Mouse (Mus musculus): ENCODE results near the gene Gal. TPM values are rescaled to one million over a fixed set of nuclear protein-coding genes. Genes with fewer than 3 reads are reported as not detected.

The Gal gene
- polyA plus RNA-seq, 1 experiment from 2014 or later: 0.62 TPM

DNA sequence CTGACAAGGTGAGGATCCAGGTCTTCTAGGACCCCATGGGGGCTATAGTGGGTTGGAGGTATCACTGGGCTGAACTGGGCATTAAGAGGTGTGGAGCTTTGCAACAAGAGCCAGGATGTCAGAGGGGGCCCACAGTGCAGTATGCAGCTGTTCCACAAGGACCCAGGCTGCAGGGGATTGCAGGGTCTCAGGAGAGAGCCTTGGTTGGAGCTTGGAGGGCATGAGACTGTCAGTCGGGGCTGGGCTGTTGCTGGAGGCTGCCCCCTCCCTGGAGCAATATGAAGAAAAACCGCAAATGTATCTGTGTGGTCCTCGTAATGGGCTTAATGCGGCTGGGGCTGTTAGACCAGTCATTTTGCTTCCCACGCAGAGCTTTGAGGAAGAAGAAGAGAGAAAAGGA is 26.3 kb upstream of the Gal start:
- no peak for ATAC-seq (ENCODE audit: low FRiP score, low TSS enrichment)
- 46% methylated on average over 5 of the region's 5 CpGs for WGBS
- Histone ChIP-seq H3K27ac (ENCODE audit: low read length) (no peak overlapping the region), H3K9me3 (ENCODE audit: low read length) (no peaks in the 10 kb centered on the region), H3K36me3 (ENCODE audit: insufficient read depth, low read length) (no peaks in the 10 kb centered on the region), H3K4me1 (ENCODE audit: insufficient read depth, low read length) (no peaks in the 10 kb centered on the region), H3K4me3 (ENCODE audit: low read length) (no peak overlapping the region), H3K9ac (replicated peaks; ENCODE audit: low read length) (no peak overlapping the region), H3K27me3 (ENCODE audit: insufficient read depth, low read length) (no peaks in the 10 kb centered on the region), H3K4me2 (replicated peaks; ENCODE audit: low read depth, low read length) (no peak overlapping the region)

DNA sequence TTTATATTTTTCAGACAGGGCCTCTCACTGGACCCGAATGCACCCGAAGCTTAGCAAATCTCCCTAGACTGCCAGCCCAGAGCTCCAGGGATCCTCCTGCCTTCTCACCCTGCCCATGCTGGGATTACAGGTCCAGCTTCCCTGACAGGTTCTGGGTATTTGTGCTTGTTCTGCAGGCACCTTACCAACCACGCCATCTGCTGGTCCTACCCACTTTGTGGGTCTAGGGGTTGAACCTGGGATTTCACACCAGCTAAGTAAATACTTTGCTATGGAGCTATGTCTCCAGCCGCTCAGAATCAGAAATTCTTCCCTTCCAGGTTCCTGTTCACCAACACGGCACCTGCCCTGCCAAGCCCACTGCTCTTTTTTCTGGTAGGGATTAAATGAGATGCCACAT is 23.6 kb upstream of the Gal start:
- H3K4me2 ChIP-seq (replicated peaks; ENCODE audit: low read depth, low read length): no peak overlapping the region
- H3K4me3 ChIP-seq (ENCODE audit: low read length): no peak overlapping the region
- no peak overlapping the region for H3K9ac ChIP-seq (replicated peaks; ENCODE audit: low read length)
- H3K4me1 ChIP-seq (ENCODE audit: insufficient read depth, low read length): no peaks in the 10 kb centered on the region
- ATAC-seq (ENCODE audit: low FRiP score, low TSS enrichment): no peak
- no peak overlapping the region for H3K27ac ChIP-seq (ENCODE audit: low read length)
- H3K9me3 ChIP-seq (ENCODE audit: low read length): no peaks in the 10 kb centered on the region
- H3K27me3 ChIP-seq (ENCODE audit: insufficient read depth, low read length): no peaks in the 10 kb centered on the region
- WGBS: 70% methylated on average over 5 of the region's 5 CpGs
- H3K36me3 ChIP-seq (ENCODE audit: insufficient read depth, low read length): no peaks in the 10 kb centered on the region

DNA sequence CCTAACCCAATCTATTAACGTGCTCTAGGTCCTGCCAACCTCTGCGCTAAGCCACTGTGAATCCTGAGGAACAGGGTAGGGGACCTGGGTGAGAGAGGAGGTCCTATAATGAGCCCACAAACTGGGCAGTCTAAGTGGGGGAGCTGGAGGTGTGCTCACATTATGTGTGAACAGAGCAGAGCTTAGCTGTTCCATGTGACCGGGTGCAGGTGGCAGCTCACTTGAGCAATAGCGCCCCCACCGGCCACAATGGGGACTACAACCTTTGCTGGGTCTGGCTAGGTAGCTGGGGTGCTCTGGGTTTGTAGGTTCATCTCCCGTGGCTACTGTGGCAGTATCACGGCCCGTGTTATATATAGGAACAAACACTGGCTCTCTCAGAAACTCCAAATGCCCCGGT is 22.5 kb upstream of the Gal start:
- H3K27me3 ChIP-seq (ENCODE audit: insufficient read depth, low read length): no peaks in the 10 kb centered on the region
- H3K9ac ChIP-seq (replicated peaks; ENCODE audit: low read length): no peak overlapping the region
- H3K9me3 ChIP-seq (ENCODE audit: low read length): no peaks in the 10 kb centered on the region
- H3K4me3 ChIP-seq (ENCODE audit: low read length): no peak overlapping the region
- no peak overlapping the region for H3K4me2 ChIP-seq (replicated peaks; ENCODE audit: low read depth, low read length)
- no peak for ATAC-seq (ENCODE audit: low FRiP score, low TSS enrichment)
- no peak overlapping the region for H3K27ac ChIP-seq (ENCODE audit: low read length)
- no peaks in the 10 kb centered on the region for H3K36me3 ChIP-seq (ENCODE audit: insufficient read depth, low read length)
- 63% methylated on average over 9 of the region's 9 CpGs for WGBS
- no peaks in the 10 kb centered on the region for H3K4me1 ChIP-seq (ENCODE audit: insufficient read depth, low read length)

DNA sequence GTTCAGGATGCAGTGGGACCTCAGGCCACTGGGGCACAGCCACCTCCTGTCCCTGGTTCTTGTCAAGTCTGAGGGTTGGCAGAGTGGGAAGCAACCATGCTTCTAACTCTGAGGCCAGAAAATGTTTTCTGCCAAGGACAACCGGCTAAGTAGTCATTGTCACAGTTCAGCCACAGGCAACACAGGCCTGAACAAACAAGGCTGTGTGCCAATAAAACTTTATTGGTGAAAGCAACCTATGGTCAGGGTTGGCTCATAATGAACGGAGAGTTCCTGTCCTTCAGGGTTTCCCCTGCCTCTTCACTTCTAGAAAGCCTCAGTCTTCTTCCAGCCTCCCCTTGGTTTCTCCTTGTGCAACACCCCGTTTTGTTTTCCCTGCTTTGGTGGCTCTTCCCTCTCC is 21.5 kb upstream of the Gal start:
- no peaks in the 10 kb centered on the region for H3K9me3 ChIP-seq (ENCODE audit: low read length)
- 70% methylated on average over 3 of the region's 3 CpGs for WGBS
- H3K4me1 ChIP-seq (ENCODE audit: insufficient read depth, low read length): no peaks in the 10 kb centered on the region
- no peaks in the 10 kb centered on the region for H3K36me3 ChIP-seq (ENCODE audit: insufficient read depth, low read length)
- H3K27ac ChIP-seq (ENCODE audit: low read length): no peak overlapping the region
- no peak overlapping the region for H3K4me3 ChIP-seq (ENCODE audit: low read length)
- no peak overlapping the region for H3K4me2 ChIP-seq (replicated peaks; ENCODE audit: low read depth, low read length)
- no peaks in the 10 kb centered on the region for H3K27me3 ChIP-seq (ENCODE audit: insufficient read depth, low read length)
- H3K9ac ChIP-seq (replicated peaks; ENCODE audit: low read length): no peak overlapping the region
- ATAC-seq (ENCODE audit: low FRiP score, low TSS enrichment): no peak

DNA sequence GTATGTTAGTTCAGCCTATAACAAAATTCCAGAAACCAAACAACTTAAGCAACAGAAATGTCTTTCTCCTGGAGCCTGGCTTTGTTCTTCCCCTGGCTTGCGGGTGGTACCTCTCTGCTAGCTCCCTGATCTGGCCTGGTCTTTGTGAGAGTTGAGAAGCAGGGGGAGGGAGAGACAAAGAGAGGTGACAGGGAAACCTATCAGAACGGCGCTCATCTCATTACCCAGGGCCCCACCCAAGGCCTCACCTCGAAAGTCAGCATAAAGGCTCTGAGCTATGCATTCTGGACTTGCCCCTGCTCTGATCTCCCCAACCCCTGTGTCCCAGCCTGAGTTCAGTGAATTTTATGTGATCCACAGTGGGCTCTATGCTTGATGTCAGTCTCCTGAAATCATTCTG is 20.3 kb upstream of the Gal start:
- no peak for ATAC-seq (ENCODE audit: low FRiP score, low TSS enrichment)
- Histone ChIP-seq H3K9ac (replicated peaks; ENCODE audit: low read length) (no peak overlapping the region), H3K27ac (ENCODE audit: low read length) (no peak overlapping the region), H3K4me3 (ENCODE audit: low read length) (no peak overlapping the region), H3K9me3 (ENCODE audit: low read length) (no peaks in the 10 kb centered on the region), H3K4me1 (ENCODE audit: insufficient read depth, low read length) (no peaks in the 10 kb centered on the region), H3K36me3 (ENCODE audit: insufficient read depth, low read length) (no peaks in the 10 kb centered on the region), H3K27me3 (ENCODE audit: insufficient read depth, low read length) (no peaks in the 10 kb centered on the region), H3K4me2 (replicated peaks; ENCODE audit: low read depth, low read length) (no peak overlapping the region)
- 52% methylated on average over 4 of the region's 4 CpGs for WGBS

DNA sequence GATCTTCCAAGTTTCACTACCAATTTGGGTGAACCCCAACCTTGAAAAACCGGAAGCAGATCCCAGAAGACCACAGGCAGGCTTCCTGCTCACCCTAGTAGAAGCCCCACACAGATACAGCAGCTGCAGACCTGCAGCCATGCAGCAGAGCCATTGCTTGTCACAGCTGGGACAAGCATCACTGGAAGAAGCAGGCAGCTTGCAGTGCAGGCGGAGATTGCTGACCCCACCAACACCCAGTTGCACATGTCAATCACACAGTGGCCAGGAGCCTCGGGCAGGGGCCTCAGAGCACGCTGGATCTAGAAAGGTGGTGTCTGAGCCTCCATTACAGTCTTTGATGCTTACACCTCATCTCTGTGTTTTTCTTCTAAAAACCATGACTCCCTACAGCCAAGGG is 19.8 kb upstream of the Gal start:
- Histone ChIP-seq H3K36me3 (ENCODE audit: insufficient read depth, low read length) (no peaks in the 10 kb centered on the region), H3K4me2 (replicated peaks; ENCODE audit: low read depth, low read length) (no peak overlapping the region), H3K9ac (replicated peaks; ENCODE audit: low read length) (no peak overlapping the region), H3K4me1 (ENCODE audit: insufficient read depth, low read length) (no peaks in the 10 kb centered on the region), H3K4me3 (ENCODE audit: low read length) (no peak overlapping the region), H3K27me3 (ENCODE audit: insufficient read depth, low read length) (no peaks in the 10 kb centered on the region), H3K9me3 (ENCODE audit: low read length) (no peaks in the 10 kb centered on the region), H3K27ac (ENCODE audit: low read length) (no peak overlapping the region)
- no peak for ATAC-seq (ENCODE audit: low FRiP score, low TSS enrichment)
- 29% methylated on average over 4 of the region's 4 CpGs for WGBS

DNA sequence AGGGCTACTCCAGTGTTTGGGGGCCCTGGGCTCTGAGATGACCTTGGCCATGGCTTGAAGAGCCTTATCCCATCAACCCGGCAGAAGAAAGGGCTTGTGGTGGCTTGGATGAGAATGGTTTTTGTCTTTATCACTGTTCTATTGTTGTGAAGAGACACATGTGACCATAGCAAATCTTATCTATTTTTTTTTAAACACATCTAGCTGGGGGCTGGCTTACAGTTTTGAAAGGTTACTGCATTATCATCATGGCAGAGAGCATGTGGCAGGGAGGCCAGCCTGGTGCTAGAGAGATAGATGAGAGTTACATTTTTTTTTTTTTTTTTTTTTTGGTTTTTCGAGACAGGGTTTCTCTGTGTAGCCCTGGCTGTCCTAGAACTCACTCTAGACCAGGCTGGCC is 17.6 kb upstream of the Gal start:
- Histone ChIP-seq H3K27me3 (ENCODE audit: insufficient read depth, low read length) (no peaks in the 10 kb centered on the region), H3K9me3 (ENCODE audit: low read length) (no peaks in the 10 kb centered on the region), H3K4me1 (ENCODE audit: insufficient read depth, low read length) (no peaks in the 10 kb centered on the region), H3K27ac (ENCODE audit: low read length) (no peak overlapping the region), H3K4me3 (ENCODE audit: low read length) (no peak overlapping the region), H3K36me3 (ENCODE audit: insufficient read depth, low read length) (no peaks in the 10 kb centered on the region), H3K4me2 (replicated peaks; ENCODE audit: low read depth, low read length) (no peak overlapping the region), H3K9ac (replicated peaks; ENCODE audit: low read length) (no peak overlapping the region)
- no peak for ATAC-seq (ENCODE audit: low FRiP score, low TSS enrichment)
- 96% methylated on average over 2 of the region's 2 CpGs for WGBS

DNA sequence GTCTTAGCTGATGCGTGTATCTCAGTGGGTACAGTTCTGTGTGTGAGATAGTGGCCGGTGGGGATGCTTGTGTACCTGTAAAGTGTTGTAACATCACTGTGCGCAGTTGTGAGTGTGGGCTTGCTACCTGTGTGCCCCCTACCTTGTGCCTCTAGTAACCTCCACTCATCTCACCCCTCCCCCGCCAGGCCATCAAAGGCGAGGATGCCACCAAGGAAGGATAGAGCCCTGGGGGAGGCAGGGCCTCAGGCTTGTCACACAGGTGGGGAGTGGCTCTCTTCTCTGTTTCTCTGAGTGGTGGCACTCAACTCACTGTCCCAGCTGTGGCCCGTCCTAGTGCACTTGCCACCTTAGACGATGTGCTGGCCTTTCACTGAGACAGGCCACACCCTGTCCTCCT is 16.7 kb upstream of the Gal start:
- Histone ChIP-seq H3K27me3 (ENCODE audit: insufficient read depth, low read length) (no peaks in the 10 kb centered on the region), H3K36me3 (ENCODE audit: insufficient read depth, low read length) (no peaks in the 10 kb centered on the region), H3K4me2 (replicated peaks; ENCODE audit: low read depth, low read length) (no peak overlapping the region), H3K4me1 (ENCODE audit: insufficient read depth, low read length) (no peaks in the 10 kb centered on the region), H3K4me3 (ENCODE audit: low read length) (no peak overlapping the region), H3K9me3 (ENCODE audit: low read length) (no peaks in the 10 kb centered on the region), H3K9ac (replicated peaks; ENCODE audit: low read length) (no peak overlapping the region), H3K27ac (ENCODE audit: low read length) (no peak overlapping the region)
- no peak for ATAC-seq (ENCODE audit: low FRiP score, low TSS enrichment)
- 64% methylated on average over 7 of the region's 7 CpGs for WGBS

DNA sequence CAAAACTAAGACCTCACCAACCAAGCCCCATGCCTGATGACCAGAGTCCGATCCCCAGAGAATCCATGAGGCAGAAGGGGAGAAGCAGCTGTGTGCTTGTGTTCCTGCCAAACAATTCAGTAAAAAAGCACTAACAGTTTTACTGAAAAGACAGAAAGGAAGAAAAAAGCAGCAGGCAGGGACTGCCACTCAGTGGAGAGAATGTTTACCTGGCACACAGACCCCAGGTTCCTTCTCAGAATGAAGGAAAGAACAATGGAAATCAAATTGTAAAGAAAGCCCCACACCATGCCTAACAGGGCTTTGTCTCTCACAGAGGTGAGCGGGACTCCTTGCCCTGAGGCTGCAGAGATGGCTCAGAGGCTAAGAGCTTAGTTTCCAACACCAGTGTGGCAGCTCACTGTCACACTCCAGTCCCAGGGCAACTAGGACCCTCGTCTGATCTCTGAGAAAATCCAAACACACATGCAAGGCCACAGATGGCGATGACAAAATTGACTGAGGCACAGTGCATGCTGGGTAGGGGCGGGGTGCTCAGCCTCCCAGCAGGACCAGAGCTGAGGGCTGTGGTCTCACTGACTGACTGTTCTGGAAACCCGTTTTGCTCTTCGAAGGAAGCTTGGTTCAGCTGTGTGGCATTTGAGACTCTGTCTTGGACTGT is 14.9 kb upstream of the Gal start:
- H3K4me3 ChIP-seq (ENCODE audit: low read length): no peak overlapping the region
- no peak overlapping the region for H3K4me2 ChIP-seq (replicated peaks; ENCODE audit: low read depth, low read length)
- no peaks in the 10 kb centered on the region for H3K27me3 ChIP-seq (ENCODE audit: insufficient read depth, low read length)
- no peaks in the 10 kb centered on the region for H3K9me3 ChIP-seq (ENCODE audit: low read length)
- H3K4me1 ChIP-seq (ENCODE audit: insufficient read depth, low read length): no peaks in the 10 kb centered on the region
- no peaks in the 10 kb centered on the region for H3K36me3 ChIP-seq (ENCODE audit: insufficient read depth, low read length)
- WGBS: 69% methylated on average over 7 of the region's 7 CpGs
- no peak for ATAC-seq (ENCODE audit: low FRiP score, low TSS enrichment)
- no peak overlapping the region for H3K9ac ChIP-seq (replicated peaks; ENCODE audit: low read length)
- H3K27ac ChIP-seq (ENCODE audit: low read length): no peak overlapping the region

DNA sequence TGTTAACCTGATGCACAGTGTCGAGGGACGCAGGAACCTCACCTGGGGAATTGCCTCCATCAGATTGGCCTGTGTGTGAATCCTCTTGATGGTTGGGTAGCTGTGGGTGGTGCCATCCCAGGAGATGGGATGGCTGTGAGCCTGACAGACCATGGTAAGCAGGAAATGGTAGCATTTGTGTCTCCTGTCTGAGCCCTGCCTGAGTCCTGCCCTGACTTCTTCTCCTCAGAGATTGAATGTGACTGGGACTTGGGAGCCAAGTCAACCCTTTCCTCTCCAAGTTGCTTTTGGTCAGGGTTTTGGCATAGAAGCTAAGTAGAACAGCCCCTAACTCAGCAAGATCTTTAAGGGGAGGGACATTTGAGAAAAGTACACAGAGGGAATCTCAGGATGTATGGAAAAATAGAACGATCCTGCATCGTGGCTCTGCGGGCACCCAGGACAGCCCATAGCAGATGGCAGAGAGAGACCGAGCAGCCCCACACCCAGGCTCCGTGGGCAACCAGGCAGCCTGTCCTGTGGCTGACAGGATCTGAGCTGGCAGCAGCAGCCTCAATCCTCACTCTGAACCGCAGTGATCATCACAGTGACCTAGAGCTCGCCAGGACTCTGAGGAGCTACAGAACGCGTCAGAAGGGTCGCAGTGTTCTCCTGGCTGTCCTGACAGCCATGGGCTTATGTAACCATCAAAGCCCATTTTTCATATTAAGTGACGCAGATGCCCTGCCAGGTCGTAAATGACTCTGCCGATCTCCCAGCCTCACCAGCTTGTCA is 13.9 kb upstream of the Gal start:
- 82% methylated on average over 15 of the region's 15 CpGs for WGBS
- no peak overlapping the region for H3K27ac ChIP-seq (ENCODE audit: low read length)
- no peak for ATAC-seq (ENCODE audit: low FRiP score, low TSS enrichment)
- no peak overlapping the region for H3K4me3 ChIP-seq (ENCODE audit: low read length)
- no peaks in the 10 kb centered on the region for H3K27me3 ChIP-seq (ENCODE audit: insufficient read depth, low read length)
- no peak overlapping the region for H3K9ac ChIP-seq (replicated peaks; ENCODE audit: low read length)
- H3K9me3 ChIP-seq (ENCODE audit: low read length): no peaks in the 10 kb centered on the region
- no peaks in the 10 kb centered on the region for H3K36me3 ChIP-seq (ENCODE audit: insufficient read depth, low read length)
- no peaks in the 10 kb centered on the region for H3K4me1 ChIP-seq (ENCODE audit: insufficient read depth, low read length)
- H3K4me2 ChIP-seq (replicated peaks; ENCODE audit: low read depth, low read length): no peak overlapping the region
